Mouse (Mus musculus) myocyte (in vitro differentiated cells): ENCODE data around the gene Zfp27.

Experiments used
- CEBPB ChIP-seq: IDR thresholded peaks from 2 replicates; pipeline ENCODE4 v1.6.1; 2011; ENCODE audit warnings: mild to moderate bottlenecking, moderate library complexity; ENCODE audit not compliant: poor library complexity, insufficient read depth, severe bottlenecking
- E2F4 ChIP-seq: IDR thresholded peaks from one replicate; pipeline ENCODE4 v1.6.1; 2011; ENCODE audit warnings: mild to moderate bottlenecking, control low read depth, moderate library complexity; ENCODE audit not compliant: insufficient read depth
- MAX ChIP-seq: IDR thresholded peaks from one replicate; pipeline ENCODE4 v1.6.1; 2011; ENCODE audit warnings: low read depth, mild to moderate bottlenecking, control low read depth
- MYOD1 ChIP-seq, 3 experiments: IDR thresholded peaks; one replicate each; pipeline ENCODE4 v1.6.1; 2011; ENCODE audit warnings: control low read depth in 2 of 3, low read depth in 2 of 3, mild to moderate bottlenecking in 2 of 3, moderate library complexity in 1 of 3; ENCODE audit not compliant: insufficient read length in 2 of 3, control insufficient read depth in 1 of 3
- MYOG ChIP-seq, 3 experiments: IDR thresholded peaks; one replicate each; pipeline ENCODE4 v1.6.1; 2011; ENCODE audit warnings: control low read depth in 2 of 3, low read depth in 2 of 3, mild to moderate bottlenecking in 2 of 3; ENCODE audit not compliant: insufficient read length in 2 of 3, control insufficient read depth in 1 of 3, insufficient read depth in 1 of 3
- POLR2A ChIP-seq: IDR thresholded peaks from one replicate; pipeline ENCODE4 v1.6.1; 2011; ENCODE audit warnings: low read depth, mild to moderate bottlenecking, control low read depth, moderate library complexity; ENCODE audit not compliant: insufficient read length
- POLR2AphosphoS2 ChIP-seq: IDR thresholded peaks from one replicate; pipeline ENCODE4 v1.6.1; 2011; ENCODE audit warnings: low read depth, control low read depth; ENCODE audit not compliant: insufficient read length
- REST ChIP-seq: IDR thresholded peaks from one replicate; pipeline ENCODE4 v1.6.1; 2011; ENCODE audit warnings: mild to moderate bottlenecking, control low read depth, moderate library complexity; ENCODE audit not compliant: insufficient read depth, insufficient read length
- SRF ChIP-seq: IDR thresholded peaks from one replicate; pipeline ENCODE4 v1.6.1; 2011; ENCODE audit warnings: low read depth; ENCODE audit not compliant: control insufficient read depth, insufficient read length
- TCF12 ChIP-seq: IDR thresholded peaks from one replicate; pipeline ENCODE4 v1.6.1; 2011; ENCODE audit warnings: mild to moderate bottlenecking, control low read depth; ENCODE audit not compliant: poor library complexity, insufficient read depth, severe bottlenecking
- TCF3 ChIP-seq: IDR thresholded peaks from one replicate; pipeline ENCODE4 v1.6.1; 2011; ENCODE audit warnings: low read depth, control low read depth; ENCODE audit not compliant: insufficient read length
- USF1 ChIP-seq: IDR thresholded peaks from one replicate; pipeline ENCODE4 v1.6.1; 2011; ENCODE audit warnings: low read depth, mild to moderate bottlenecking, control low read depth, moderate library complexity

GRCm38 (mm10) chr7:29898351-29898750, 8.0 kb downstream of the Zfp27 start:
- no peak for TF ChIP-seq USF1
- TF ChIP-seq POLR2A: no peak
- no peak for TF ChIP-seq MAX
- TF ChIP-seq CEBPB: no peak
- no peak for TF ChIP-seq MYOD1 (IDR thresholded peaks at IDR 0.05; ENCODE audit: control insufficient read depth in 1 of 3, insufficient read length in 2 of 3, low read depth in 2 of 3)
- TF ChIP-seq SRF: no peak
- no peak for TF ChIP-seq POLR2AphosphoS2
- no peak for TF ChIP-seq E2F4
- TF ChIP-seq MYOG (IDR thresholded peaks at IDR 0.05; ENCODE audit: control insufficient read depth in 1 of 3, insufficient read depth in 1 of 3, insufficient read length in 2 of 3, low read depth in 2 of 3): no peak
- TF ChIP-seq TCF12: no peak
- TF ChIP-seq TCF3: no peak
- TF ChIP-seq REST: no peak
